Mouse (Mus musculus) ES-Bruce4 (cell line): ENCODE measurements around the gene Prkd2. TPM values are rescaled to one million over a fixed set of nuclear protein-coding genes. Genes with fewer than 3 reads are reported as not detected.

Experiments used
- H3K27ac ChIP-seq: 2 replicates; pipeline ENCODE4 v1.5.1; 2012; ENCODE audit warnings: low read length, inconsistent platforms; ENCODE audit not compliant: insufficient read depth
- H3K27me3 ChIP-seq: 2 replicates; pipeline ENCODE4 v1.6.1; 2012; ENCODE audit warnings: mild to moderate bottlenecking, low read length, inconsistent platforms; ENCODE audit not compliant: control insufficient read depth, poor library complexity, insufficient read depth, severe bottlenecking
- H3K36me3 ChIP-seq: 2 replicates; pipeline ENCODE4 v1.6.1; 2012; ENCODE audit warnings: inconsistent platforms, mild to moderate bottlenecking, low read length, moderate library complexity; ENCODE audit not compliant: control insufficient read depth, poor library complexity, insufficient read depth, severe bottlenecking
- H3K4me1 ChIP-seq: one replicate; pipeline ENCODE4 v1.8.1; 2011; ENCODE audit warnings: low read length; ENCODE audit not compliant: control insufficient read depth, insufficient read depth
- H3K4me3 ChIP-seq: 2 replicates; pipeline ENCODE4 v1.5.1; 2011; ENCODE audit warnings: low read depth, mild to moderate bottlenecking, low read length
- H3K9ac ChIP-seq: 2 replicates; pipeline ENCODE4 v1.6.1; 2012; ENCODE audit warnings: low read depth, mild to moderate bottlenecking, inconsistent platforms; ENCODE audit not compliant: poor library complexity, severe bottlenecking
- H3K9me3 ChIP-seq: replicated peaks from 2 replicates; pipeline ENCODE4 v1.6.1; 2012; ENCODE audit warnings: mild to moderate bottlenecking, low read length, inconsistent platforms; ENCODE audit not compliant: control insufficient read depth, poor library complexity, insufficient read depth, severe bottlenecking
- CTCF ChIP-seq: IDR thresholded peaks from one replicate; pipeline ENCODE4 v1.8.1; 2011; ENCODE audit warnings: low read depth, low read length
- EP300 ChIP-seq: IDR thresholded peaks from 2 replicates; pipeline ENCODE4 v1.6.1; 2011; ENCODE audit warnings: low read depth, low read length; ENCODE audit not compliant: insufficient read depth
- POLR2A ChIP-seq: IDR thresholded peaks from one replicate; pipeline ENCODE4 v1.8.1; 2011; ENCODE audit warnings: low read length; ENCODE audit not compliant: insufficient read depth
- polyA plus RNA-seq: library from polyadenylated mRNA; stranded (reverse); fragments of >200 nt; gene quantifications from 2 replicates; pipeline ENCODE4 v1.2.4, GENCODE M21; 2011; ENCODE audit warnings: low read depth; ENCODE audit not compliant: missing spikeins, insufficient read depth, insufficient read length

Gene Prkd2
- polyA plus RNA-seq, 1 experiment = 18.5 TPM

DNA sequence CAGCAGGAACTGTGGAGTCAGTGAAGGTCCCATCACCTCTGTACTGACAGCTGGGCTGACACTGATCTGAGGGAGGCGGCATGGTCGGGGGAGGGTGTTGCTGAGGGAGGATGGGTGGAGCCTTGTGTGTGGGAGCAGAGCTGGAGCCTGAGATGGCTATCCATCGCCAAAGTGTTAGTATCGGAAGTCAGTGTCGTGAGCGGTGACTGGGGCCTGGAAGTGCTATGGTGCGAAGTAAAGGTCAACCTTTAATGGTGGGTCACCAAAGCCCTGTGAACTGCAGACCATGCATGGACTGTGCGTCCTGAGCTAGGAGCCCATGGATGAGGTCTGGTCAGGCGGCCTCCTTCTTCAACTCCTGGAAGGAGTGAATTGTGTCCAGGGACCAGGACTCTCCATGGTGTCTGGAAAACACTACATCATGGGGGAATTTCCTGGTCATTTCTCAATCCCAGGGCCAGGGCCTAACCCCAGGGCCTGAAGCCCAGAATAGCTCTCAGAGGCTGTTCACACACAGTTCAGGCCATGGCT lies 62.9 kb downstream of the Prkd2 start:
- TF ChIP-seq POLR2A (no peak), EP300 (no peak), CTCF (no peak)

DNA sequence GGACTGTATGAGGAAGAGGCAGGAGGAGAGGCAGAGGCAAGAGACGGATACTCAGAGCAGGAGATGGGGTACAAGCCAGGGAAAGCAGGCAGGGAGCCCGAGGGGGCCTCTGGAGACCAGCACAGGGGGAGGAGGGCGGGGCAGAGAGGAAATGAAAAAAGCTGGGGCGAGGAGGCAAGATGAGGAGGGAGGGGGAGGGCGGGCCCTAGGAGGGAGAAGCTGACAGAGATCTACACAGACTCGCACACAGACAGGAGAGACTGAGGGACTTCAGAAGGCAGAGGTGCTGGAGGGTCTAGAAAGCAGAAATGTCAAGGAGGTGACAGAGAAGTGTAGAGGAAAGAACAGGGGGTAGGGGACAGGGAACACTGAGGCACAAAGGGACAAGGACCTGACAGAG lies 63.6 kb downstream of the Prkd2 start, which contains the start of gene Ptgir:
Ptgir (plus strand) TSS at position 210 of the 400 bp plus-strand sequence.
- H3K27me3 ChIP-seq = no peaks in the 10 kb centered on the region
- TF ChIP-seq CTCF = no peak
- 0 out of 2 replicates have a peak within 1 kb of the TSS, but pooled peaks have one; percentile 5 for H3K9ac ChIP-seq
- no peaks in the 10 kb centered on the region for H3K36me3 ChIP-seq
- H3K4me1 ChIP-seq = peaks cover 6% of the 10 kb centered on the region
- H3K27ac ChIP-seq = no peak within 1 kb of the TSS
- peak within 1 kb of the TSS; percentile 44 for H3K4me3 ChIP-seq
- no peaks in the 10 kb centered on the region for H3K9me3 ChIP-seq

More for the DNA sequence above, 62.9 kb downstream of the Prkd2 start:
- Histone ChIP-seq H3K36me3 (no peaks in the 10 kb centered on the region), H3K27me3 (no peaks in the 10 kb centered on the region), H3K4me3 (no peak overlapping the region), H3K9ac (no peak overlapping the region), H3K4me1 (peaks cover 6% of the 10 kb centered on the region), H3K9me3 (no peaks in the 10 kb centered on the region), H3K27ac (no peak overlapping the region)

DNA sequence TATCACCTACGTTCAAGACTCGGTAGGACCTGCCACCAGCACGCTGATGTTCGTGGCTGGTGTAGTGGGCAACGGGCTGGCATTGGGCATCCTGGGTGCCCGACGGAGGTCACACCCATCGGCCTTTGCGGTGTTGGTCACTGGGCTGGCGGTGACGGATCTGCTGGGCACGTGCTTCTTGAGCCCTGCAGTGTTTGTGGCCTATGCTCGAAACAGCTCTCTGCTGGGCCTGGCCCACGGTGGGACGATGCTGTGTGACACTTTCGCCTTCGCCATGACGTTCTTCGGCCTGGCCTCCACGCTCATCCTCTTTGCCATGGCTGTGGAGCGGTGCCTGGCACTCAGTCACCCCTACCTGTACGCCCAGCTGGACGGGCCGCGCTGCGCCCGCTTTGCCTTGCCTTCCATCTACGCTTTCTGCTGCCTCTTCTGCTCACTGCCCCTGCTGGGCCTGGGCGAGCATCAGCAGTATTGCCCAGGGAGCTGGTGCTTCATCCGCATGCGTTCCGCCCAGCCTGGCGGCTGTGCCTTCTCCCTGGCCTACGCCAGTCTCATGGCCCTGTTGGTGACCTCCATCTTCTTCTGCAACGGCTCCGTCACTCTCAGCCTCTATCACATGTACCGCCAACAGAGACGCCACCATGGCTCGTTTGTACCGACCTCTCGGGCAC lies 64.3 kb downstream of the Prkd2 start:
- H3K36me3 ChIP-seq = no peaks in the 10 kb centered on the region
- H3K27me3 ChIP-seq = no peaks in the 10 kb centered on the region
- no peak overlapping the region for H3K27ac ChIP-seq
- TF ChIP-seq CTCF = no peak
- no peak for TF ChIP-seq EP300
- TF ChIP-seq POLR2A = no peak
- H3K4me3 ChIP-seq = peak overlapping the region; percentile 44
- no peaks in the 10 kb centered on the region for H3K9me3 ChIP-seq
- 0 out of 2 replicates have a peak overlapping the region, but pooled peaks have one; percentile 5 for H3K9ac ChIP-seq
- H3K4me1 ChIP-seq = peaks cover 6% of the 10 kb centered on the region

DNA sequence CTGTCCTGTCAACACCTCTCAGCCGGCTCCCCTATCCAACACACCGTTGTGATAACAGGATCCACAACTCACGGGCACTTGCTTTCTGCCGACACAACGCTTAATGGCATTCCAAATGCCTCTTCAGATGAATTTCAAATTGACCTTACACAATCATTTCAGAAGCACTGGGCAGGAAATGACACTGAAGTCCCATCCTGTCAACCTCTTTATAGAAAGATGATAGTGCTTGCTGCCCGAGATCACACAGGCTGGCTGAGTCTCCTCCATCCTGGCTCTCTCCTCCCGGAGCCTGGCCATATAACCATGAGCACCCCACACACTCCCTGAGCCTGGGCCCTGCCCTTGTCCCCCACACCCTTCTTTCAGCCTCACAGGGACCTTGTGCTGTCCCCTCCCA lies 65.1 kb downstream of the Prkd2 start:
- H3K4me1 ChIP-seq = peaks cover 3% of the 10 kb centered on the region
- H3K9me3 ChIP-seq = no peaks in the 10 kb centered on the region
- no peak for TF ChIP-seq CTCF
- no peak for TF ChIP-seq POLR2A
- no peak for TF ChIP-seq EP300
- H3K27ac ChIP-seq = no peak overlapping the region
- no peaks in the 10 kb centered on the region for H3K36me3 ChIP-seq
- H3K4me3 ChIP-seq = no peak overlapping the region
- no peaks in the 10 kb centered on the region for H3K27me3 ChIP-seq
- H3K9ac ChIP-seq = no peak overlapping the region

DNA sequence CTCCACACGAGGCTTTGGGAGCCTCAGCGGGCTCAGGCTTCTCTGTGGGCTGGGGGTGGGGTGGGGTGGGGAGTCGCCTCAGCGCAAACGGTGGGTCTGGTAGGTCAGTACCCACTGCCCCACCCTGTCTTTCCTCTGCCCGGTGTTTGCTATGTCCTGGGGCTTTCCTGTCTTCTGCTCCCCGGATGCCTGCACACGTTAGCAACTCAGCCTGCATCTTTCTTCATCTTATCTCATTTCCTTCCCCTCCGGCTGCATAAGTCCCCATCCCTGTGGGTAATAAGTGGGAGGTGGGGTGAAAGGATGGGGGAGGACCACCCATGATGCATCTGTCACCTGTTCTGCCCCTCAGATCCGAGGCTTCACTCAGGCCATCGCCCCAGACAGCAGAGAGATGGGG lies 65.7 kb downstream of the Prkd2 start:
- Histone ChIP-seq H3K27ac (no peak overlapping the region), H3K4me1 (peaks cover 3% of the 10 kb centered on the region), H3K9ac (no peak overlapping the region), H3K4me3 (no peak overlapping the region), H3K9me3 (no peaks in the 10 kb centered on the region), H3K36me3 (no peaks in the 10 kb centered on the region), H3K27me3 (no peaks in the 10 kb centered on the region)
- TF ChIP-seq CTCF (no peak), POLR2A (no peak), EP300 (no peak)

DNA sequence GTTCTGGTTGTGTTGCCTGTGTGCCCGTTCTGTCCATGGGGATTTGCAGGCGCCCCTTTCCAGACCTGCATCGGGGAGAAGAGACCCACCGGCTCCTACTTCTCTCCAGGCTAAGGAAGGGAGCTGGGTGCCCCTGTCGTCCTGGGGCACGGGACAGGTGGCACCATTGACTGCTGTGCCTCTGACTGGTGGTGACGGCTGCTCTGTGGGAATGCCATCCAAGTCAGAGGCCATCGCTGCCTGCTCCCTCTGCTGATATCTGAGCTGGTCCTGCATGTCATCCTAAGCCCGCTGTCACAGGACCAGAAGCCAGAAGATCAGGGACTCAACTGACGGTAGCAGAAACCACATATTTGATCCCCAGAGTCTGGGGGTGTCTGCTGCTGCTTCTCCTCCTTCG lies 66.2 kb downstream of the Prkd2 start:
- no peaks in the 10 kb centered on the region for H3K27me3 ChIP-seq
- H3K9ac ChIP-seq = no peak overlapping the region
- TF ChIP-seq CTCF (no peak), POLR2A (no peak), EP300 (no peak)
- H3K4me3 ChIP-seq = no peak overlapping the region
- no peaks in the 10 kb centered on the region for H3K36me3 ChIP-seq
- no peak overlapping the region for H3K27ac ChIP-seq
- H3K4me1 ChIP-seq = no peaks in the 10 kb centered on the region
- H3K9me3 ChIP-seq = no peaks in the 10 kb centered on the region
